Comparison of ENCODE assay signal across 8 mouse cellular contexts in the genomic region with DNA sequence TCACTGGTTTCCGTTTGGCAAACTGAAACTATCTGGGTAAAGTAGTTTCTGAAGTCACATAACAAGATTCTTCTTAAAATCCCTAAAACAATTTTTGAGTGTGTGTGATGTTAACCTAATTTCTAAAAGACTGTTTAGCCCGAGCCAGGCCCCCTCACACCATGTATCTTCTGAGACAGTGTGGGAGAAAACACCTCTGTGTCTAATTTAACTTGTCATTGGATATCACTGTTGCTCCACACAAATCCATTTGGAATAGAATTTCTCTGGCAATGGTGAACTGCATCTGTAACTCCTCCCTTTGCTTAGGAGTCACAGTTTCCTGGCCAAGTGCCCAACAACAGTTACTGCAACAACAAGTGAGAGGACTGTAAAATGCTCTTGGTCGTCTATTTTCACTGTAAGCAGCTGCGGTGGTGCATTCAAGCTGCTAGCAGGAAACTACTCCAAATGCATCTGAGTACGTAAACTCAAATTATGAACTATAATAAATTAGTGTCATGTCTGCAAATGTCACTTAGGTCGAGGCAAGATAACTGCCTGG.
DNase-seq lines count a peak whose midpoint lies in the region; ATAC-seq and TF ChIP-seq lines count a peak whose summit lies in the region.

No protein-coding gene starts in this region.

- no peak for TF ChIP-seq POLR2A in thymus, adult 2 months (IDR thresholded peaks at IDR 0.05; ENCODE audit: control insufficient read depth, extremely low read depth, insufficient read depth, low read length, poor library complexity)

- no peaks in the 10 kb centered on the region for H3K9me3 ChIP-seq in hindbrain, embryonic 11.5 days (ENCODE audit: control insufficient read depth, low read length)
- H3K9me3 ChIP-seq in hindbrain, embryonic 10.5 days = no peaks in the 10 kb centered on the region
- no peaks in the 10 kb centered on the region for H3K9me3 ChIP-seq in lung, embryonic 16.5 days (ENCODE audit: control insufficient read depth, low read length)
- no peaks in the 10 kb centered on the region for H3K9me3 ChIP-seq in neural tube, embryonic 15.5 days (replicated peaks)

- no peak for ATAC-seq in hindbrain, embryonic 11.5 days (ENCODE audit: low FRiP score)
- peak; percentile 82 for ATAC-seq in lung, embryonic 16.5 days (ENCODE audit: low read depth)
- ATAC-seq in neural tube, embryonic 15.5 days (ENCODE audit: low FRiP score) = no peak

- no peaks in the 10 kb centered on the region for H3K4me1 ChIP-seq in hindbrain, embryonic 11.5 days (replicated peaks; ENCODE audit: control insufficient read depth, insufficient read depth, low read length)
- peaks cover 6% of the 10 kb centered on the region for H3K4me1 ChIP-seq in hindbrain, embryonic 10.5 days (replicated peaks)
- peaks cover 10% of the 10 kb centered on the region for H3K4me1 ChIP-seq in lung, embryonic 16.5 days (replicated peaks; ENCODE audit: control insufficient read depth, insufficient read depth, low read length)
- H3K4me1 ChIP-seq in thymus, adult 2 months (replicated peaks; ENCODE audit: control insufficient read depth, insufficient read depth, low read length) = peaks cover 14% of the 10 kb centered on the region
- H3K4me1 ChIP-seq in neural tube, embryonic 15.5 days = peaks cover 6% of the 10 kb centered on the region; the same call in 1 of the 2 replicates

- no peak overlapping the region for H3K9ac ChIP-seq in hindbrain, embryonic 11.5 days (ENCODE audit: low read depth, low read length)
- H3K9ac ChIP-seq in lung, embryonic 16.5 days (ENCODE audit: low read length) = no peak overlapping the region
- H3K9ac ChIP-seq in neural tube, embryonic 15.5 days (replicated peaks) = no peak overlapping the region

- no peak overlapping the region for H3K4me3 ChIP-seq in hindbrain, embryonic 11.5 days (ENCODE audit: low read depth, low read length)
- no peak overlapping the region for H3K4me3 ChIP-seq in hindbrain, embryonic 10.5 days
- peak overlapping the region; percentile 0; the same call in 1 of the 2 replicates for H3K4me3 ChIP-seq in gastrocnemius, adult 2 months
- no peak overlapping the region for H3K4me3 ChIP-seq in lung, embryonic 16.5 days (ENCODE audit: low read length)
- H3K4me3 ChIP-seq in thymus, adult 2 months (ENCODE audit: control insufficient read depth, insufficient read depth, low read length) = no peak overlapping the region
- no peak overlapping the region for H3K4me3 ChIP-seq in neural tube, embryonic 15.5 days (replicated peaks)

- 82% methylated on average over 6 of the region's 6 CpGs for WGBS in hindbrain, embryonic 11.5 days
- WGBS in hindbrain, embryonic 10.5 days = 83% methylated on average over 6 of the region's 6 CpGs
- 35% methylated on average over 6 of the region's 6 CpGs for WGBS in lung, embryonic 16.5 days
- 23% methylated on average over 6 of the region's 6 CpGs for WGBS in thymus, adult 2 months
- WGBS in neural tube, embryonic 15.5 days = 50% methylated on average over 6 of the region's 6 CpGs

- no peaks in the 10 kb centered on the region for H3K36me3 ChIP-seq in hindbrain, embryonic 11.5 days (ENCODE audit: control insufficient read depth, insufficient read depth, low read length)
- H3K36me3 ChIP-seq in hindbrain, embryonic 10.5 days = no peaks in the 10 kb centered on the region
- no peaks in the 10 kb centered on the region for H3K36me3 ChIP-seq in lung, embryonic 16.5 days (ENCODE audit: control insufficient read depth, insufficient read depth, low read length)
- H3K36me3 ChIP-seq in thymus, adult 2 months (ENCODE audit: control insufficient read depth, insufficient read depth, low read length) = no peaks in the 10 kb centered on the region
- H3K36me3 ChIP-seq in neural tube, embryonic 15.5 days = no peaks in the 10 kb centered on the region

- no peak overlapping the region for H3K4me2 ChIP-seq in hindbrain, embryonic 11.5 days (replicated peaks; ENCODE audit: low read depth, low read length)
- peak overlapping the region; percentile 18; the same call in 1 of the 2 replicates for H3K4me2 ChIP-seq in lung, embryonic 16.5 days (ENCODE audit: low read depth, low read length)
- H3K4me2 ChIP-seq in neural tube, embryonic 15.5 days = no peak overlapping the region

- no peak overlapping the region for H3K27ac ChIP-seq in hindbrain, embryonic 11.5 days (ENCODE audit: low read depth, low read length)
- no peak overlapping the region for H3K27ac ChIP-seq in hindbrain, embryonic 10.5 days
- peak overlapping the region; percentile 64 for H3K27ac ChIP-seq in gastrocnemius, adult 2 months
- H3K27ac ChIP-seq in lung, embryonic 16.5 days (ENCODE audit: low read length) = 0 out of 2 replicates have a peak overlapping the region, but pooled peaks have one; percentile 10
- H3K27ac ChIP-seq in thymus, adult 2 months (ENCODE audit: control insufficient read depth, insufficient read depth, low read length) = peak overlapping the region; percentile 60
- H3K27ac ChIP-seq in neural tube, embryonic 15.5 days (replicated peaks) = no peak overlapping the region

- DNase-seq in hindbrain, embryonic 11.5 days (ENCODE audit: low spot score) = peak; percentile 17
- no peak for DNase-seq in hindbrain, embryonic 10.5 days (ENCODE audit: low spot score)
- DNase-seq in Muller cell, postnatal 12 days (ENCODE audit: inconsistent ontology term) = peak; percentile 78
- DNase-seq in gastrocnemius, adult 2 months = peak; percentile 87
- DNase-seq in kidney, adult 11 months = peak; percentile 74
- peak; percentile 35 for DNase-seq in thymus, adult 2 months

- H3K27me3 ChIP-seq in hindbrain, embryonic 11.5 days (ENCODE audit: control insufficient read depth, insufficient read depth, low read length) = no peaks in the 10 kb centered on the region
- H3K27me3 ChIP-seq in hindbrain, embryonic 10.5 days (ENCODE audit: insufficient read depth, poor library complexity, severe bottlenecking) = no peaks in the 10 kb centered on the region
- H3K27me3 ChIP-seq in lung, embryonic 16.5 days (ENCODE audit: control insufficient read depth, insufficient read depth, low read depth, low read length) = no peaks in the 10 kb centered on the region
- H3K27me3 ChIP-seq in thymus, adult 2 months (ENCODE audit: control insufficient read depth, insufficient read depth, low read length) = no peaks in the 10 kb centered on the region
- no peaks in the 10 kb centered on the region for H3K27me3 ChIP-seq in neural tube, embryonic 15.5 days (replicated peaks)

- TF ChIP-seq CTCF in gastrocnemius, adult 2 months (IDR thresholded peaks at IDR 0.05) = no peak
- TF ChIP-seq CTCF in thymus, adult 2 months (IDR thresholded peaks at IDR 0.05; ENCODE audit: borderline replicate concordance, control insufficient read depth, extremely low read depth, insufficient read depth, low read length, poor library complexity) = no peak

- intact Hi-C loops in gastrocnemius, adult 2 months (cut with DNase I) = no loop called here

Comparison
In these comparisons a context has a peak if more than half of its experiments do, and no peak if none do; other contexts are left out.
1. H3K27ac ChIP-seq: peak in gastrocnemius, adult 2 months (single experiment), lung, embryonic 16.5 days (single experiment) and thymus, adult 2 months (single experiment); none in hindbrain, embryonic 11.5 days (single experiment), hindbrain, embryonic 10.5 days (single experiment) and neural tube, embryonic 15.5 days (single experiment).